Mouse (Mus musculus) embryonic facial prominence, embryonic 14.5 days (tissue): ENCODE results near the gene Dcbld2. TPM values are rescaled to one million over a fixed set of nuclear protein-coding genes. Genes with fewer than 3 reads are reported as not detected.

Experiments used
- ATAC-seq: fragments of 200-750 bp; cut with Nextera tagmentation; 2 replicates; pipeline ENCODE4 v1.8.0; 2017; ENCODE audit warnings: low read depth, moderate number of reproducible peaks, moderate TSS enrichment
- DNase-seq: peaks from one replicate; pipeline ENCODE4 v3.0.0-alpha.2; 2015; ENCODE audit warnings: low spot score
- H3K27ac ChIP-seq: fragments of 300-500 bp; sonication (generic); replicated peaks from 2 replicates; pipeline ENCODE4 v1.5.1; 2014; ENCODE audit warnings: low read depth, mild to moderate bottlenecking, low read length, moderate library complexity
- H3K27me3 ChIP-seq: fragments of 300-500 bp; sonication (generic); replicated peaks from 2 replicates; pipeline ENCODE4 v1.6.1; 2014; ENCODE audit warnings: low read length; ENCODE audit not compliant: control insufficient read depth, insufficient read depth
- H3K36me3 ChIP-seq: fragments of 300-500 bp; sonication (generic); 2 replicates; pipeline ENCODE4 v1.6.1; 2014; ENCODE audit warnings: low read length, mixed read lengths; ENCODE audit not compliant: control insufficient read depth, insufficient read depth
- H3K4me1 ChIP-seq: fragments of 300-500 bp; sonication (generic); 2 replicates; pipeline ENCODE4 v1.6.1; 2014; ENCODE audit warnings: antibody characterized with exemption, low read length; ENCODE audit not compliant: control insufficient read depth, insufficient read depth
- H3K4me2 ChIP-seq: fragments of 300-500 bp; sonication (generic); 2 replicates; pipeline ENCODE4 v1.6.1; 2014; ENCODE audit warnings: low read depth, mild to moderate bottlenecking, low read length, moderate library complexity, mixed read lengths
- H3K4me3 ChIP-seq: fragments of 300-500 bp; sonication (generic); 2 replicates; pipeline ENCODE4 v1.5.1; 2014; ENCODE audit warnings: low read depth, mild to moderate bottlenecking, low read length
- H3K9ac ChIP-seq: fragments of 300-500 bp; sonication (generic); 2 replicates; pipeline ENCODE4 v1.6.1; 2014; ENCODE audit warnings: low read depth, mild to moderate bottlenecking, low read length, moderate library complexity, mixed read lengths
- H3K9me3 ChIP-seq: fragments of 300-500 bp; sonication (generic); 2 replicates; pipeline ENCODE4 v1.6.1; 2016; ENCODE audit warnings: low read length; ENCODE audit not compliant: control insufficient read depth
- WGBS: fragments of 180-500 bp; shearing (Covaris S2); extraction: QIAGEN DNeasy Blood & Tissue Kit; methylation state at CpG from one replicate; pipeline ENCODE4 v1.1.7; 2014; 5-methylcytosine and 5-hydroxymethylcytosine counted together
- polyA plus RNA-seq: library from polyadenylated mRNA; unstranded; fragments of >200 nt; fragmentation: Nextera tagmentation; extraction: Ambion mirVana; gene quantifications from 2 replicates; pipeline ENCODE4 v1.2.1, GENCODE M21; 2014

The Dcbld2 gene
- polyA plus RNA-seq, 1 experiment from 2014 or later, result 9.2 TPM

DNA sequence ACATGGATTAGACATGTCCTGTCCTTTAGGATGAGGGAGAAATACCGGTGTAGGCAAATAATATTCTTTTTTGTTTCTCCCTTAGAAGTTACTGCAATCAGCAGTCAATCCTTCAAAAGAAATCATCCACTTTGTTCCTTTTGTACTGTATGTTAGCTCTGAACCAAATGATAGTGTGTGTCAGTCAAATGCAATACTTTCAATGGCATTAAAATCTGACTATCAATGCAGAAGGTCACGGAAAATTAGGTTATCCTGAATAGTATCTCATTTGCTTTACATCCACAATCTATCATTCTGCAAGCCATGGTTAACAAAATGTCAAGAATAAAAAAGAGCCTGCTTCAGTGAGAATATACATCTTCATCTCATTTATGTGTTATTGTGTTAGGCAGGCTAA, 7.2 kb upstream of the Dcbld2 start:
- H3K27ac ChIP-seq, result no peak overlapping the region
- no peaks in the 10 kb centered on the region for H3K9me3 ChIP-seq
- DNase-seq (no peak), ATAC-seq (no peak)
- no peaks in the 10 kb centered on the region for H3K27me3 ChIP-seq
- no peaks in the 10 kb centered on the region for H3K36me3 ChIP-seq
- no peak overlapping the region for H3K4me3 ChIP-seq
- H3K4me1 ChIP-seq, result no peaks in the 10 kb centered on the region
- no peak overlapping the region for H3K4me2 ChIP-seq
- no peak overlapping the region for H3K9ac ChIP-seq
- WGBS, result 87% methylated on average over 2 of the region's 2 CpGs

DNA sequence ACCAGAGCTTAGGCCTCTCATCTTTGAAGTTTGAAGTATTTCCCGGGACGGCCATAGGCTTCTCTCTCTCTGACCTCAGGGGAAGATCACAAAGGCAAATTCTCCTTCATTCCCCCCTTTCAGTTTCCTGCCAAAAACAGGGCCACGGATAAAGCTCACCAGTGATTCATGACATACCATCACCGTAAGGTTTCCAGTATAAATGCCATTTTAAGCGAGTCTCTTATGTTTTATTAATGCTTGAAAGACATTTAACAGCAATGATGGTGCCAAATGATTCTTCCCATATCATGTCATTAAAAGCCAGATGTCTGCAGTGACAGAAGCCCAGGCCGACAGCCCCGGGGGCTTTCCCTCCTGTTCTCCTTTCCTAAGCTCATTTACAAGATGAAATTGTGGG, 3.6 kb upstream of the Dcbld2 start:
- Histone ChIP-seq H3K27me3 (no peaks in the 10 kb centered on the region), H3K36me3 (no peaks in the 10 kb centered on the region), H3K4me1 (0 out of 2 replicates have a peak, but pooled peaks cover 4% of the 10 kb centered on the region), H3K4me3 (no peak overlapping the region), H3K9ac (no peak overlapping the region), H3K4me2 (no peak overlapping the region), H3K9me3 (no peaks in the 10 kb centered on the region), H3K27ac (no peak overlapping the region)
- WGBS, result 29% methylated on average over 7 of the region's 7 CpGs
- ATAC-seq (no peak), DNase-seq (no peak)

DNA sequence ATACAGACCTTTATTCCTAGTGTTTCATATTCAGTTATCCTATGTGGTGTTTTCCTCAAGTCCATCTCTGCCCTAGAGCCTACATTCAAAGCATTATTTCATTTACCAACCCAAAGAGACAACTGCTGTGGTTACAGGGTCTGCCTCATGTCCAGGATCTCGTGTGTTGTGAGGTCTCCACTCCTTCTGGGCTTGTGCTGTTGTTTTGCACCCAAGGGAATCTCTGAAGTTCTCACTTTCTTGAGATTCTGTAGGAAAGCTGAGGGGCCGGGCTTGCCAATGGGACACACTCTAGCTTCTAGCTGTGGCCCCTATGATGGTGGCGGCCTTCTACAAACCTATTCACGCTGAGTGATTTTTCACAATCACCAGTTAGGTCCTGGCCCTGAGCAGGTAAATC, 3.0 kb upstream of the Dcbld2 start:
- no peak overlapping the region for H3K27ac ChIP-seq
- DNase-seq (no peak), ATAC-seq (no peak)
- H3K4me2 ChIP-seq, result no peak overlapping the region
- no peaks in the 10 kb centered on the region for H3K9me3 ChIP-seq
- 0 out of 2 replicates have a peak, but pooled peaks cover 7% of the 10 kb centered on the region for H3K4me1 ChIP-seq
- no peak overlapping the region for H3K4me3 ChIP-seq
- H3K27me3 ChIP-seq, result no peaks in the 10 kb centered on the region
- no peak overlapping the region for H3K9ac ChIP-seq
- no peaks in the 10 kb centered on the region for H3K36me3 ChIP-seq
- WGBS, result 87% methylated on average over 4 of the region's 4 CpGs

- peak overlapping the region; percentile 84 for H3K27ac ChIP-seq
- peak overlapping the region; percentile 85 for H3K4me2 ChIP-seq
- peak overlapping the region; percentile 90 for H3K9ac ChIP-seq
- no peaks in the 10 kb centered on the region for H3K36me3 ChIP-seq
- H3K4me1 ChIP-seq, result 0 out of 2 replicates have a peak, but pooled peaks cover 7% of the 10 kb centered on the region
- H3K4me3 ChIP-seq, result peak overlapping the region; percentile 86
- WGBS, result under 1% methylated on average over 27 of the region's 89 CpGs
- ATAC-seq (peak; percentile 62), DNase-seq (peak; percentile 35)
- no peaks in the 10 kb centered on the region for H3K9me3 ChIP-seq
- H3K27me3 ChIP-seq, result no peaks in the 10 kb centered on the region
Measured at GRCm38 (mm10) chr16:58408487-58409281, 441 bp downstream of the Dcbld2 start.

GRCm38 (mm10) chr16:58409825-58410224, 1.6 kb downstream of the Dcbld2 start:
- H3K27ac ChIP-seq, result no peak overlapping the region
- WGBS, result 38% methylated on average over 7 of the region's 7 CpGs
- H3K36me3 ChIP-seq, result no peaks in the 10 kb centered on the region
- H3K4me2 ChIP-seq, result peak overlapping the region; percentile 85
- peak overlapping the region; percentile 86 for H3K4me3 ChIP-seq
- ATAC-seq (no peak), DNase-seq (no peak)
- no peaks in the 10 kb centered on the region for H3K27me3 ChIP-seq
- H3K9ac ChIP-seq, result peak overlapping the region; percentile 90
- no peaks in the 10 kb centered on the region for H3K9me3 ChIP-seq
- 0 out of 2 replicates have a peak, but pooled peaks cover 7% of the 10 kb centered on the region for H3K4me1 ChIP-seq

GRCm38 (mm10) chr16:58414801-58415200, 6.6 kb downstream of the Dcbld2 start:
- WGBS, result 88% methylated on average over 4 of the region's 4 CpGs
- H3K9me3 ChIP-seq, result no peaks in the 10 kb centered on the region
- no peak overlapping the region for H3K4me3 ChIP-seq
- H3K27me3 ChIP-seq, result no peaks in the 10 kb centered on the region
- H3K4me1 ChIP-seq, result 0 out of 2 replicates have a peak, but pooled peaks cover 2% of the 10 kb centered on the region
- no peak overlapping the region for H3K9ac ChIP-seq
- H3K36me3 ChIP-seq, result no peaks in the 10 kb centered on the region
- ATAC-seq (no peak), DNase-seq (no peak)
- no peak overlapping the region for H3K27ac ChIP-seq
- H3K4me2 ChIP-seq, result no peak overlapping the region

DNA sequence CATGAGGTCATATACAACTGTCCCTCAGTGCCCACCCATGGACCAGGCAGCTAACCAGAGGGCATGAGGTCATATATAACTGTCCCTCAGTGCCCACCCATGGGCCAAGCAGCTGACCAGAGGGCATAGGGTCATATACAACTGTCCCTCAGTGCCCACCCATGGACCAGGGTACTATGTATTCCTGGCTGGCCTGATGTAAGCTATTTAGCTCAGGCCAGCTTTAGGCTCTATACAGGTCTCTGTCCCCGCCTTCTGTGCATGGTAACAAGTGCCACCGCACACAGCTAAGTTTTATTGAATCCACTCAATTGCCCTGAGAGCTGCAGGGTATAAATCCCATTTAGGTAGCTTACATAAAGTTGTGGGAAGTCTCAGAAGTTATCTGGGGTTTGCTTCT, 7.3 kb downstream of the Dcbld2 start:
- ATAC-seq (no peak), DNase-seq (no peak)
- WGBS, result 97% methylated on average over 2 of the region's 2 CpGs
- Histone ChIP-seq H3K27ac (no peak overlapping the region), H3K4me2 (no peak overlapping the region), H3K4me3 (no peak overlapping the region), H3K27me3 (no peaks in the 10 kb centered on the region), H3K4me1 (no peaks in the 10 kb centered on the region), H3K9me3 (no peaks in the 10 kb centered on the region), H3K9ac (no peak overlapping the region), H3K36me3 (no peaks in the 10 kb centered on the region)

GRCm38 (mm10) chr16:58421696-58422354, 13.6 kb downstream of the Dcbld2 start:
- ATAC-seq (0 out of 2 replicates have a peak, but pooled peaks have one; percentile 41), DNase-seq (peak; percentile 70)
- no peak overlapping the region for H3K4me2 ChIP-seq
- WGBS, result 32% methylated on average over 11 of the region's 11 CpGs
- no peaks in the 10 kb centered on the region for H3K27me3 ChIP-seq
- H3K27ac ChIP-seq, result no peak overlapping the region
- H3K36me3 ChIP-seq, result no peaks in the 10 kb centered on the region
- H3K4me3 ChIP-seq, result no peak overlapping the region
- no peak overlapping the region for H3K9ac ChIP-seq
- 0 out of 2 replicates have a peak, but pooled peaks cover 5% of the 10 kb centered on the region for H3K4me1 ChIP-seq
- H3K9me3 ChIP-seq, result no peaks in the 10 kb centered on the region
